Mouse (Mus musculus): ENCODE results near the gene Dpep1. TPM values are rescaled to one million over a fixed set of nuclear protein-coding genes. Genes with fewer than 3 reads are reported as not detected.

Dpep1 gene
- not detected for polyA plus RNA-seq (2021)

GRCm38 (mm10) chr8:123185566-123186409 is at the start of gene Dpep1:
TSS of gene Dpep1 (plus strand) at chr8:123186242.
- CTCF ChIA-PET = no interaction called here
- DNase-seq (ENCODE audit: low read depth, low spot score) = no peak
- in situ Hi-C loops (cut with MboI; ENCODE audit: low pct_unique_long_range_greater_than_20kb) = no loop called here
- no peak for ATAC-seq
- POLR2A ChIA-PET = no interaction called here
- H3K27me3 ChIP-seq = peaks cover 7% of the 10 kb centered on the region
- TF ChIP-seq CTCF (IDR thresholded peaks at IDR 0.05) = no peak

- ChIA-PET CTCF (interaction anchor here (1.5 kb wide), 2 partner anchors 25 to 65 kb away, joined by 3 read pairs; no protein-coding TSS in a partner anchor), POLR2A (interaction anchor here (0.6 kb wide), 1 partner anchor 292 kb away, joined by 3 read pairs; no protein-coding TSS in a partner anchor)
- ATAC-seq (no peak), DNase-seq (ENCODE audit: low read depth, low spot score) (no peak)
- in situ Hi-C loops (cut with MboI; ENCODE audit: low pct_unique_long_range_greater_than_20kb) = no loop called here
- no peak for TF ChIP-seq CTCF (IDR thresholded peaks at IDR 0.05)
- H3K27me3 ChIP-seq = peaks cover under 1% of the 10 kb centered on the region
Measured at GRCm38 (mm10) chr8:123136287-123136686, 49.8 kb upstream of the Dpep1 start.

GRCm38 (mm10) chr8:123137645-123138077 is 48.4 kb upstream of the Dpep1 start:
- POLR2A ChIA-PET = interaction anchor here (1.4 kb wide), 1 partner anchor 10 kb away, joined by 3 read pairs; no protein-coding TSS in a partner anchor
- H3K27me3 ChIP-seq = no peaks in the 10 kb centered on the region
- no peak for TF ChIP-seq CTCF (IDR thresholded peaks at IDR 0.05)
- DNase-seq (ENCODE audit: low read depth, low spot score) = no peak
- in situ Hi-C loops (cut with MboI; ENCODE audit: low pct_unique_long_range_greater_than_20kb) = no loop called here
- no peak for ATAC-seq
- CTCF ChIA-PET = interaction anchor here (1.5 kb wide), 1 partner anchor 26 kb away, joined by 3 read pairs; no protein-coding TSS in a partner anchor

GRCm38 (mm10) chr8:123138741-123139140 is 47.3 kb upstream of the Dpep1 start:
- ChIA-PET CTCF (no interaction called here), POLR2A (no interaction called here)
- no peaks in the 10 kb centered on the region for H3K27me3 ChIP-seq
- DNase-seq (ENCODE audit: low read depth, low spot score) = no peak
- in situ Hi-C loops (cut with MboI; ENCODE audit: low pct_unique_long_range_greater_than_20kb) = no loop called here
- ATAC-seq = no peak
- TF ChIP-seq CTCF (IDR thresholded peaks at IDR 0.05) = no peak

- in situ Hi-C loops (cut with MboI; ENCODE audit: low pct_unique_long_range_greater_than_20kb) = no loop called here
- ChIA-PET CTCF (interaction anchor here (1.0 kb wide), 1 partner anchor 16 kb away, joined by 3 read pairs; the partner anchor contains the start of gene Sult5a1), POLR2A (no interaction called here)
- peak; percentile 46 for DNase-seq (ENCODE audit: low read depth, low spot score)
- no peak for TF ChIP-seq CTCF (IDR thresholded peaks at IDR 0.05)
- H3K27me3 ChIP-seq = no peaks in the 10 kb centered on the region
- no peak for ATAC-seq
Measured at GRCm38 (mm10) chr8:123141741-123142462, 44.1 kb upstream of the Dpep1 start.

GRCm38 (mm10) chr8:123145279-123145678 is 40.8 kb upstream of the Dpep1 start:
- ATAC-seq = no peak
- DNase-seq (ENCODE audit: low read depth, low spot score) = no peak
- H3K27me3 ChIP-seq = peaks cover 3% of the 10 kb centered on the region
- no peak for TF ChIP-seq CTCF (IDR thresholded peaks at IDR 0.05)
- POLR2A ChIA-PET = no interaction called here
- in situ Hi-C loops (cut with MboI; ENCODE audit: low pct_unique_long_range_greater_than_20kb) = no loop called here
- CTCF ChIA-PET = interaction anchor here (1.2 to 2.0 kb wide), 4 partner anchors 10 to 46 kb away, joined by 4 to 10 read pairs (median 6); no protein-coding TSS in a partner anchor

- in situ Hi-C loops (cut with MboI; ENCODE audit: low pct_unique_long_range_greater_than_20kb) = no loop called here
- ChIA-PET POLR2A (interaction anchor here (0.6 kb wide), 1 partner anchor 681 kb away, joined by 3 read pairs; no protein-coding TSS in a partner anchor), CTCF (interaction anchor here (1.2 to 2.7 kb wide), 5 partner anchors 9 to 45 kb away, joined by 4 to 10 read pairs (median 6); no protein-coding TSS in a partner anchor)
- DNase-seq (ENCODE audit: low read depth, low spot score) = no peak
- no peak for TF ChIP-seq CTCF (IDR thresholded peaks at IDR 0.05)
- ATAC-seq = no peak
- H3K27me3 ChIP-seq = peaks cover 3% of the 10 kb centered on the region
Measured at GRCm38 (mm10) chr8:123146390-123146789, 39.7 kb upstream of the Dpep1 start.

- ChIA-PET CTCF (no interaction called here), POLR2A (no interaction called here)
- H3K27me3 ChIP-seq = peaks cover 3% of the 10 kb centered on the region
- TF ChIP-seq CTCF (IDR thresholded peaks at IDR 0.05) = no peak
- ATAC-seq (no peak), DNase-seq (ENCODE audit: low read depth, low spot score) (no peak)
- in situ Hi-C loops (cut with MboI; ENCODE audit: low pct_unique_long_range_greater_than_20kb) = loop anchor here (5.0 kb wide), 1 partner anchor 38 kb away; no protein-coding TSS in a partner anchor
Measured at GRCm38 (mm10) chr8:123150737-123151171, 35.3 kb upstream of the Dpep1 start.

GRCm38 (mm10) chr8:123155177-123155576 is 30.9 kb upstream of the Dpep1 start:
- DNase-seq (ENCODE audit: low read depth, low spot score) (no peak), ATAC-seq (no peak)
- H3K27me3 ChIP-seq = peaks cover 5% of the 10 kb centered on the region
- no peak for TF ChIP-seq CTCF (IDR thresholded peaks at IDR 0.05)
- in situ Hi-C loops (cut with MboI; ENCODE audit: low pct_unique_long_range_greater_than_20kb) = loop anchor here (5.0 kb wide), 1 partner anchor 37 kb away; no protein-coding TSS in a partner anchor
- ChIA-PET POLR2A (no interaction called here), CTCF (interaction anchor here (1.1 kb wide), 2 partner anchors 9 to 47 kb away, joined by 4 read pairs; no protein-coding TSS in a partner anchor)

- H3K27me3 ChIP-seq = peaks cover 5% of the 10 kb centered on the region
- CTCF ChIA-PET = interaction anchor here (1.1 kb wide), 1 partner anchor 48 kb away, joined by 4 read pairs; no protein-coding TSS in a partner anchor
- no peak for ATAC-seq
- no peak for DNase-seq (ENCODE audit: low read depth, low spot score)
- no peak for TF ChIP-seq CTCF (IDR thresholded peaks at IDR 0.05)
- in situ Hi-C loops (cut with MboI; ENCODE audit: low pct_unique_long_range_greater_than_20kb) = loop anchor here (5.0 kb wide), 1 partner anchor 36 kb away; no protein-coding TSS in a partner anchor
- POLR2A ChIA-PET = no interaction called here
Measured at GRCm38 (mm10) chr8:123156070-123156773, 29.8 kb upstream of the Dpep1 start.
